Comparison of ENCODE assay signal across 8 mouse cellular contexts in the genomic region with DNA sequence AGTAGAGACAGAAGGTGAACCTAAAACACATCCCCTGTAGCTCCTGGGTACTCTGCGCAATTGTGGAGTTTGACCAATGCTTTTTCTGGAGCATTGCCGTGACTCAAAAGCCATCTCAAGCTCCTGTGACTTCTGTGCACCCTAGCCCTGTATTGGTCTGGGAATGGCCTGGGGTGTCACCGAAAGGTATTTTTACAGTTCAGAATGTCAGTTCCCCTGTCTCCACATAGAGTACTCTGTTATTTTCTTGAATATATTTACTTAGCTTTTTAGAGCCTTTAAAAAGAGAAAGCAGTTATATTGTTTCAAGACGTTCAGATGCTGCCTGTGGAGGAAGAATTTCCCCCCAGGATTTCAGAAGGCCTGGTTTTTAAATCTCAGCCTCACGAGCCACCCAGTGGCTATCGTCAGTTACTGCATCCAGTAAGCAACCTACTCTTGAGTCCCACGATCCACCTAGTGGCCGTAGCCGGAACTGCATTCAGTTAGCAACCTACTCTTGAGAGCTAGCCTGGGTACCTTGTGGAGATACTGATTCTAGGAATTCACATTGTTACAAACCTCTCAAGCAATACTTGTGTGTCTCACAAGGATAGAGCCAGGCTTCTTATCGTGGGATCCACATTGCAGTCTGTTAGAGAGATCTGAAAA. TPM values are rescaled to one million over a fixed set of nuclear protein-coding genes. Genes with fewer than 3 reads are reported as not detected.
DNase-seq lines count a peak whose midpoint lies in the region; ATAC-seq and TF ChIP-seq lines count a peak whose summit lies in the region.

No protein-coding gene starts in this region.

- 26% methylated on average over 10 of the region's 10 CpGs for WGBS in cerebellum, adult 2 months
- WGBS in hindbrain, embryonic 15.5 days = 28% methylated on average over 10 of the region's 10 CpGs

- DNase-seq in Muller cell, postnatal 12 days (ENCODE audit: inconsistent ontology term) = peak; percentile 71
- DNase-seq in cerebellum, adult 2 months = peak; percentile 80 to 89
- peak; percentile 76 to 97 for DNase-seq in layer of hippocampus, postnatal 25 days (ENCODE audit: extremely low spot score in 1 of 2, low spot score in 1 of 2)
- DNase-seq in lung, postnatal 25 days (ENCODE audit: low spot score) = peak; percentile 88
- DNase-seq in retina, postnatal 7 days (ENCODE audit: low read depth, low spot score) = peak; percentile 87
- peak; percentile 75 to 83 for DNase-seq in urinary bladder, adult 18-20 months (ENCODE audit: low spot score in 2 of 2)

- no peaks in the 10 kb centered on the region for H3K4me1 ChIP-seq in cerebellum, adult 2 months (ENCODE audit: control insufficient read depth, insufficient read depth, low read length)
- H3K4me1 ChIP-seq in hindbrain, embryonic 15.5 days (replicated peaks) = no peaks in the 10 kb centered on the region

- H3K36me3 ChIP-seq in hindbrain, embryonic 15.5 days = peaks cover 31% of the 10 kb centered on the region

- H3K9me3 ChIP-seq in hindbrain, embryonic 15.5 days = no peaks in the 10 kb centered on the region

- no peak overlapping the region for H3K4me2 ChIP-seq in hindbrain, embryonic 15.5 days

- H3K27ac ChIP-seq in cerebellum, adult 2 months (ENCODE audit: insufficient read depth, low read length) = no peak overlapping the region
- H3K27ac ChIP-seq in hindbrain, embryonic 15.5 days (replicated peaks) = no peak overlapping the region

- H3K9ac ChIP-seq in hindbrain, embryonic 15.5 days = no peak overlapping the region

- H3K4me3 ChIP-seq in cerebellum, adult 2 months (replicated peaks; ENCODE audit: insufficient read depth, low read depth, low read length) = no peak overlapping the region
- H3K4me3 ChIP-seq in hindbrain, embryonic 15.5 days = no peak overlapping the region

- TF ChIP-seq CTCF in cerebellum, adult 2 months (IDR thresholded peaks at IDR 0.05; ENCODE audit: borderline replicate concordance, insufficient read depth, low read depth, low read length) = peak; percentile 99

- no peak for TF ChIP-seq POLR2A in cerebellum, adult 2 months (IDR thresholded peaks at IDR 0.05; ENCODE audit: borderline replicate concordance, insufficient read depth, low read length)

- no peaks in the 10 kb centered on the region for H3K27me3 ChIP-seq in cerebellum, adult 2 months (ENCODE audit: control insufficient read depth, insufficient read depth, low read length)
- no peaks in the 10 kb centered on the region for H3K27me3 ChIP-seq in hindbrain, embryonic 15.5 days

- peak; percentile 86 for ATAC-seq in frontal cortex, adult (ENCODE audit: low TSS enrichment)
- ATAC-seq in hindbrain, embryonic 15.5 days (ENCODE audit: low FRiP score, low read depth) = peak; percentile 70; the same call in 1 of the 2 replicates

RNA-seq across cellular contexts. Expression of gene Psmd6, which starts 22.3 kb away (rescaled TPM):
- polyA plus RNA-seq in cerebellum, adult 2 months (2012; rRNA removed) = 98.8 and 102 TPM in 2 replicates
- 238 and 245 TPM in 2 replicates for polyA plus RNA-seq in hindbrain, embryonic 15.5 days (2015; fragmentation: Nextera tagmentation; extraction: Ambion mirVana)
- total RNA-seq in layer of hippocampus, postnatal 25 days (2021) = 100 to 1,000 TPM; 113 to 121 TPM
